In the genomic region with DNA sequence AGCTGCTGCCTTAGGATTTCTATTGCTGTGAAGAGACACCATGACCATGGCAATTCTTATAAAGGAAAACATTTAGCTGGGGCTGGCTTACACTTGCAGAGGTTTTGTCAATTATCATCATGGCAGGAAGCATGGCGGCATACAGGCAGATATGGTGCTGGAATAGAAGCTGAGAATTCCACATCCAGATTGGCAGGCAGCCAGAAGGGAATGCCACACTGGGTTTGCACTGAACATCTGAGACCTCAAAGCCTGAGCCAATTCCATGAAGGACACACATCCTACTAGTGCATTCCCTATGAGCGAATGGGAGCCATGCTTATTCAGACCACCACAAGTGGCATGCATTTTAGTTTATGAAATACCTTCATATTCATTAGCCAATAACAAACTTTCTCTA, we compare ENCODE assay signal across 16 mouse cellular contexts.
DNase-seq lines count a peak whose midpoint lies in the region; ATAC-seq lines count a peak whose summit lies in the region.
"Had no signal": no experiment of that assay in that cellular context is flagged by ENCODE, and none has a peak within 500 bp of the region (broad histone marks: within the 10 kb centered on the region; RNA-seq: fewer than 3 reads in every experiment).

No protein-coding gene starts in this region.

- intact Hi-C loops in left cerebral cortex, postnatal 4 days (cut with DNase I) = no loop called here

- H3K4me3 ChIP-seq in forebrain, embryonic 14.5 days (ENCODE audit: low read depth, low read length) = no peak overlapping the region
- H3K4me3 ChIP-seq in forebrain, embryonic 15.5 days = no peak overlapping the region
- H3K4me3 ChIP-seq in kidney, embryonic 14.5 days (ENCODE audit: low read length) = no peak overlapping the region
- H3K4me3 ChIP-seq: embryonic facial prominence, embryonic 10.5 days; embryonic facial prominence, embryonic 12.5 days; forebrain, embryonic 13.5 days had no signal

- H3K9me3 ChIP-seq in forebrain, embryonic 14.5 days (replicated peaks; ENCODE audit: control insufficient read depth, low read length) = no peaks in the 10 kb centered on the region
- H3K9me3 ChIP-seq in forebrain, embryonic 15.5 days = no peaks in the 10 kb centered on the region
- H3K9me3 ChIP-seq in kidney, embryonic 14.5 days (ENCODE audit: control insufficient read depth, low read length) = no peaks in the 10 kb centered on the region
- H3K9me3 ChIP-seq: embryonic facial prominence, embryonic 10.5 days; embryonic facial prominence, embryonic 12.5 days; forebrain, embryonic 13.5 days had no signal

- H3K9ac ChIP-seq in forebrain, embryonic 14.5 days (ENCODE audit: low read length) = no peak overlapping the region
- no peak overlapping the region for H3K9ac ChIP-seq in forebrain, embryonic 15.5 days (replicated peaks)
- no peak overlapping the region for H3K9ac ChIP-seq in kidney, embryonic 14.5 days (ENCODE audit: low read depth, low read length)
- H3K9ac ChIP-seq: embryonic facial prominence, embryonic 12.5 days; forebrain, embryonic 13.5 days; forebrain, postnatal 0 days had no signal

- H3K4me2 ChIP-seq in forebrain, embryonic 14.5 days (ENCODE audit: low read length) = no peak overlapping the region
- no peak overlapping the region for H3K4me2 ChIP-seq in forebrain, embryonic 15.5 days (replicated peaks)
- H3K4me2 ChIP-seq in kidney, embryonic 14.5 days (replicated peaks; ENCODE audit: low read depth, low read length) = no peak overlapping the region
- H3K4me2 ChIP-seq: embryonic facial prominence, embryonic 12.5 days; forebrain, embryonic 13.5 days had no signal

- 71% methylated on average over 2 of the region's 2 CpGs for WGBS in forebrain, embryonic 14.5 days
- 79% methylated on average over 2 of the region's 2 CpGs for WGBS in forebrain, embryonic 15.5 days
- WGBS in kidney, embryonic 14.5 days = 94% methylated on average over 2 of the region's 2 CpGs

- H3K36me3 ChIP-seq in forebrain, embryonic 14.5 days (ENCODE audit: control insufficient read depth, insufficient read depth, low read length) = no peaks in the 10 kb centered on the region
- no peaks in the 10 kb centered on the region for H3K36me3 ChIP-seq in forebrain, embryonic 15.5 days
- H3K36me3 ChIP-seq in kidney, embryonic 14.5 days (ENCODE audit: control insufficient read depth, insufficient read depth, low read length) = no peaks in the 10 kb centered on the region
- H3K36me3 ChIP-seq: embryonic facial prominence, embryonic 10.5 days; embryonic facial prominence, embryonic 12.5 days had no signal

- no peaks in the 10 kb centered on the region for H3K27me3 ChIP-seq in forebrain, embryonic 14.5 days (replicated peaks; ENCODE audit: control insufficient read depth, insufficient read depth, low read length)
- no peaks in the 10 kb centered on the region for H3K27me3 ChIP-seq in forebrain, embryonic 15.5 days
- H3K27me3 ChIP-seq in kidney, embryonic 14.5 days (ENCODE audit: control insufficient read depth, insufficient read depth, low read length) = no peaks in the 10 kb centered on the region
- H3K27me3 ChIP-seq: embryonic facial prominence, embryonic 12.5 days; forebrain, embryonic 13.5 days had no signal

- no peaks in the 10 kb centered on the region for H3K4me1 ChIP-seq in forebrain, embryonic 14.5 days (ENCODE audit: control insufficient read depth, insufficient read depth, low read length)
- H3K4me1 ChIP-seq in forebrain, embryonic 15.5 days = peaks cover 13% of the 10 kb centered on the region
- H3K4me1 ChIP-seq in kidney, embryonic 14.5 days (ENCODE audit: control insufficient read depth, insufficient read depth, low read length) = no peaks in the 10 kb centered on the region
- H3K4me1 ChIP-seq: embryonic facial prominence, embryonic 10.5 days; embryonic facial prominence, embryonic 12.5 days; forebrain, embryonic 13.5 days had no signal

- no peak for ATAC-seq in forebrain, embryonic 14.5 days
- no peak for ATAC-seq in forebrain, embryonic 15.5 days (replicated peaks)
- ATAC-seq in kidney, embryonic 14.5 days (ENCODE audit: low FRiP score, low TSS enrichment) = no peak
- ATAC-seq: forebrain, embryonic 13.5 days; forebrain, postnatal 0 days had no signal

- H3K27ac ChIP-seq in forebrain, embryonic 14.5 days (ENCODE audit: low read depth, low read length) = no peak overlapping the region
- no peak overlapping the region for H3K27ac ChIP-seq in forebrain, embryonic 15.5 days (replicated peaks)
- H3K27ac ChIP-seq in kidney, embryonic 14.5 days (ENCODE audit: low read depth, low read length) = no peak overlapping the region
- H3K27ac ChIP-seq: embryonic facial prominence, embryonic 10.5 days; embryonic facial prominence, embryonic 12.5 days; forebrain, embryonic 13.5 days had no signal

- peak; percentile 45 for DNase-seq in forebrain, embryonic 14.5 days (ENCODE audit: low spot score)
- peak; percentile 44 for DNase-seq in left cerebral cortex, postnatal 4 days
- DNase-seq in left cerebral cortex, adult 8-10 months (ENCODE audit: low spot score in 2 of 2) = no peak
- DNase-seq: adrenal gland, adult 2 months; adrenal gland, postnatal 10 days; adrenal gland, postnatal 25 days; cerebellum, adult 11-12 months; cerebellum, adult 8-10 months; cerebellum, adult 9-11 months; cerebellum, postnatal 25 days; forebrain, postnatal 0 days had no signal

Comparison
In these comparisons a context has a peak if more than half of its experiments do, and no peak if none do; other contexts are left out.
1. DNase-seq: peak in forebrain, embryonic 14.5 days (single experiment) and left cerebral cortex, postnatal 4 days (single experiment); none in left cerebral cortex, adult 8-10 months (0 of 2).